Mouse (Mus musculus) thymus, postnatal 25 days (tissue): ENCODE measurements around the gene Slc27a1.

Experiments
- DNase-seq: peaks from one replicate; pipeline ENCODE4 v3.0.0; 2022

The Slc27a1 gene

DNA sequence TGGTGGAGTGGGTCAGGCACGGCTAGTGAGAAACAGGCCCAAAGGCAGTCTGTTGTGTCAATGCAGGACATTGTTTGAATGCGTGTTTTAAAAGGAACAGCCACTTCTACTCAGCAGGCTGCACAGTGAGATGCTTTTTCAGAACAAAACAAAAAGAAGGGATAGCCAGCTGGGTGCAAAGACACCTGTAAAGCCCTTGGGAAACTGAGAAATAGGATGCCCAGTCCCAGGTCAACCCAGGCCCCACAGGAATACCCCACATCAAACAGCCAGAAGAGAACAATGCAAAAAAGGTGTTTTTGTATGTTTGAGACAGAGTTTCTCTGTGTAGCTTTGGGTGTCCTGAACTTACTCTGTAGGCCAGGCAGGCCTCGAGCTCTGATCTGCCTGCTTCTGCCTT, 20.1 kb downstream of the Slc27a1 start:
- DNase-seq = no peak

GRCm38 (mm10) chr8:71591017-71591416, 22.3 kb downstream of the Slc27a1 start:
- DNase-seq = no peak

GRCm38 (mm10) chr8:71591471-71592373, 23.0 kb downstream of the Slc27a1 start, which contains the start of gene Pgls:
TSS of gene Pgls (plus strand) at chr8:71592176.
- peak; percentile 96 for DNase-seq

GRCm38 (mm10) chr8:71592374-71593170, 23.9 kb downstream of the Slc27a1 start:
- peak; percentile 82 for DNase-seq

- DNase-seq = no peak
Measured at GRCm38 (mm10) chr8:71593556-71594323, 25.1 kb downstream of the Slc27a1 start.

DNA sequence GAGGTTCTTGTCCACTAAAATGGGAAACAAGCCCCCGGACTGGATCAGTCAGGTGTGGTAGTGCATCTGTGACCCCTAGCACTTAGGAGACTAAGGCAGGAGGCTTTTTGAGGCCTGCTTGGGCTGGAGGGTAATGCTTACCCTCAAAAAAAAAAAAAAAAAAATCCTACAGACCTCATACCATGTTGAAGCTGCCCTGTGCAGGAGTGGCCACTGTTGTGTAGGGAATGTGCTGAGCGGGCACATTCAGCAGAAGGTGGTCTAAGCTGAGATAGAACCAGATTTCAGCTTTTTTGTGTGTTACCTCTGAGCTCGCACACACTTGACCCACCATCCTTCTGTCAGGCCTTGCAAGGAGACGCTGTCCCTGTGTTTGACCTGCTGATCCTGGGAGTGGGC, 25.6 kb downstream of the Slc27a1 start:
- DNase-seq = no peak

DNA sequence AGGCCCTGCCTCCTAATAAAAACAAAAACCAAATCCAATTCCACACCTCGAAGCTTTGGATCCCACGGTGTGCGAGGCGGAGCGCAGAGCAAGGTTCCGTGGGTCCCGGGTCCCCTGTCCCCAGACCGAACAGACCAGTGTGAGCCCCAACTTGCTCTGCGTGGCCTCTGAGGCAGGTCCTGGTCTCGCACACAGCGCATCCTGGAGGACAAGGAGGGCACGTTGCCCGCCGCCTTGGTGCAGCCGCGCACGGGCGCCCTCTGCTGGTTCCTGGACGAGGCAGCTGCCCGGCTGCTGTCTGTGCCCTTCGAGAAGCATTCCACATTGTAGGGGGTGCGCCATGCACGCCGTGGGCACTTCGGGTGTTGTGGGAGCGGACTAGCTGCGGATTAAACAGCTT, 27.2 kb downstream of the Slc27a1 start:
- peak; percentile 94 for DNase-seq

DNA sequence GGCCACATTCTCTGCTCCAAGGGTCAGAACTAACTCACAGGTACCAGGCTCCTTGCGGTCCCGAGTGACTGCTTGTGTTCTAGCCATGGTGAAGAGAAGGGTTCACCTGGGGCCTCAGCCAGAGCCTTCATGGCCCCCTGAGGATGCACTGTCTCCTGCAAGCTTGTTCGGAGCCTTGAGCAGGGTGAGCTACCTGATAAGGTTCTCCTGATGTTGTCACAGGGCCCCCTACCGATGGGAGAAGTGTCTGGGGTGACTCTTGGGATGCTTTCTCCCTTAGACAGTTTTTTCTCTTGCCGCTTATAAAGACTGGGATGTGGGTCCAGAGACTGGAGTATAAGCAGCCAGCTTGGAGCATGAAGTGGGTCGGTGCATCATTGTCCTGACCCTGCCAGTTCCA, 27.7 kb downstream of the Slc27a1 start:
- no peak for DNase-seq

DNA sequence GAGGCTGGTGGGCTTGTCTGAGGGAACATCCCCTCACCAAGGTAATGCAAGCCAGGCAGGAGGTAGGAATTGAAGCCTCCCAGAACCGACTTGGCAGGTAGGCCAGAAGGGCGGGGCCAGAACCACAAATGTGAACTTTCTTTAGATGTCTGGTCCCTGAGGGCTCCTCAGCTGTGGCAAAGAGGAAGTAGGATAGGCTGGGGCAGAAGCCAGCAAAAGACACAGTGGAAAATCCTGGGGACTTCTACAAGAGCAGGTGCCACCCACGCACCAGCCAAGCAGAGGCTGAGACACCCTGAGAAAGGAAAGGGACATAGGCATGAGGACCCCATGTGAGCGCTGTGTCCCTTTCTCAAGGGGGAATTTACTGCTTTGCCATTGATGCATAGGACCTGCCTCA, 28.1 kb downstream of the Slc27a1 start:
- DNase-seq = peak; percentile 36

DNA sequence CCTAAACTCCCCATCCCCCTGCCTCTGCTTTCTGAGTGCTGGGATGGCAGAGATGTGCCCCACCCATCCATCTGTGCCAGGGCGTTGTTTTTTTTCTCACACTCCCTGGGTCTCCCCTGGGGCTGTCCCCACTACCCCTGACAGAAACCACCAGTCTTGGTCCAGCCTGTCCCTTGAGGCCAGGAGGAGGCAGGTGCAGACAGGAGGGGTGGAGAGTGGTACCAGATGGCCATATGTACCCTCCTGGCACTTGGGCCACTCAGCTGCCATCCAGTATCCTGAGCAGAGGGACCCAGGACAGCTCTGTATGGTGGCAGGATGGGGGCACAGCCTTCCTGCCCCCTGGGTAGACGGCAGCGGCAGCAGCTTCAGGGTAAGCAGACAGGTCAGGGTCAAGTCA, 28.8 kb downstream of the Slc27a1 start, which contains the start of gene Fam129c:
Gene Fam129c (plus strand): TSS at position 198 of the 400 bp plus-strand sequence.
- no peak for DNase-seq

DNA sequence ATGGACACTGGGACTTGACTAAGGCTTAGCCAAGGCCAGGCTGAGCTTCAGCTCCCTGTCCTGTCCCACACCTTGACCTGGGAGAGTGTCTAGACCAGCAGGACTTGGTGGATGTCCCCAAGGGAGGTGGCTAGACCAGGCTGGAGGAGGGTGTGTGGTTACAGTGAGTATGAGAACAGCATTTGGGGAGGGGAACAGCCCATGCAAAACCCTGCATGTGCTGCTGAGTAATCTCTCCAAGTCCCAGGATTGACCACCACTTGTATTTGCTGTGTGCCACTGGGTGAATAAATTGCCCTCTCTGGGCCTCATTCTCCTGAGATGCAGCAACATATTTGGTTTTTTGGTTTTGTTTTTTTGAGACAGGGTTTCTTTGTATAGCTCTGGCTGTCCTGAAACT, 29.7 kb downstream of the Slc27a1 start:
- no peak for DNase-seq

DNA sequence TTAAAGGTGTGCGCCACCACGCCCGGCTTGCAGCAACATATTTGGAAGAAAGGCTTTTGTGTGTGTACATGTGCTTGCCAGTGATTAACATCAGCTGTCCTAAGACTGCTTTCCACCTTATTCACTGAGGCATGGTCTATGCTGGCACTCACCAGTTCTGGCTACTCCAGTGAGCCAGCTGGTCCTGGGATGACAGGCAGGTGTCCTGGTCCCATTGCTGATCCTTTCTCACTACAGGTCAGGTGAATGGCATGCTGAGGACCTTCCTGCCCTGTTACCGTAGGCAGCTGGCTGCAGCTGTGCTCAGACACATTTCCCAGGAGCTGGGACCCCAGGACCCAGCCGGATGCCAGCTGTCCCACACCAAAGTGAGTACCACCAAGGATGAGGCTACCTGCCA, 30.2 kb downstream of the Slc27a1 start:
- DNase-seq = no peak

DNA sequence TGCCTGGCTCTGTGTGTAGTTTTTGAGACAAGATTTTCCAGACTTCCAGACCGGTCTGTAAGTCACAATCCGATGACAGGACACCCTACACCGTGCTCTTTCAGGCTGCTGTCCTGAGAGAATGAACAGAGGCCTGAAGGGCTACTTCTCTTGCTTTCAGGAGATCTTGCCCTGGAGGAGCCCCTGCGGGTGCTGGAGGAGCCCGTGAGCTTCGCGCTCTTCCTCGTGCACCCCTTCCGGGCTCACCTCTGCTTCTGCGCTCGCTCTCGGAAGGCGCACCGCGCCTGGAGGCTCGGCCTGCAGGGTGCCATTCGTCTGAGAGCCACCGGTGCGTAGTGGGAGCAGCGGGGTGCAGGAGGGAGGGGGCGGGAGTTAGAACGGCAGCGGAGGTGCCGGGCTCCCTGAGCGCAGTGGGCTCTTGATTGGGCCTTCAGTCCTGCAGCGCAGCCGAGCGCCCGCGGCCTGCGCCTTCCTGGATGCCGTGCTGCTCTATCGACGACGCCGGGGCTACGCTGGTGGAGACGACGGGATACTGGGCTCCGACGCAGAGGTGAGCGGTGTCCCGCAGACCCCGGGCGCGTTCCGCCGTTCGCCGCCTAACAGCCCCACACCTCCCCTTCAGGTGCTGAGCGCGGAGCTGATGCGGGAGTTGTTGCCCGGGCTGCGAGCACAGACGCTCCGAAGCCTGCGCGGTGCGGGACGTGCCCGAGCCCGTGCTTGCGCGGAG, 33.4 kb downstream of the Slc27a1 start:
- DNase-seq = peak; percentile 64

- DNase-seq = no peak
Measured at GRCm38 (mm10) chr8:71602666-71603334, 34.1 kb downstream of the Slc27a1 start.

- DNase-seq = no peak
Measured at GRCm38 (mm10) chr8:71604021-71604420, 35.3 kb downstream of the Slc27a1 start.

- DNase-seq = peak; percentile 97
Measured at GRCm38 (mm10) chr8:71610822-71611651, 42.4 kb downstream of the Slc27a1 start, which contains the start of gene Colgalt1. TSS of gene Colgalt1 (plus strand) at chr8:71610998.

DNA sequence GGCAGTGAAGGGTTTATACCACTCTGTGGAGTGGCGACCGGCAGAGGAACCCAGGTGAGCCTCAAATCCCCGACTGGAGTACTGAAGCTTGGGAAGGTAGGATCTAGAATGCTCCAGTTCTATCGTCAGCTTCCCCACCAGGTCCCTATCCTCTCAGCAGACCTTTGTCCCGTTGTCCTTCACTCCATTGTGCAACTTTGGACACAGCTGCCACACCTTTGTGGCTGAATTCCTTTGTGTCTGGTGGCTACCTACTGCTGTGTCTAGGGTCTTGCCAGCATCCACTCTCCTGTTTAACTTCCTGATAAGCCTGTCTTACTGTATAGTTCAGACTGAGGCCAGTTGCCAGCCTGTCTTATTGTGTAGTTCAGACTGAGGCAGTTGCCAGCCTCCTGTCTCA, 43.5 kb downstream of the Slc27a1 start:
- DNase-seq = no peak

GRCm38 (mm10) chr8:71613418-71613817, 44.7 kb downstream of the Slc27a1 start:
- no peak for DNase-seq

DNA sequence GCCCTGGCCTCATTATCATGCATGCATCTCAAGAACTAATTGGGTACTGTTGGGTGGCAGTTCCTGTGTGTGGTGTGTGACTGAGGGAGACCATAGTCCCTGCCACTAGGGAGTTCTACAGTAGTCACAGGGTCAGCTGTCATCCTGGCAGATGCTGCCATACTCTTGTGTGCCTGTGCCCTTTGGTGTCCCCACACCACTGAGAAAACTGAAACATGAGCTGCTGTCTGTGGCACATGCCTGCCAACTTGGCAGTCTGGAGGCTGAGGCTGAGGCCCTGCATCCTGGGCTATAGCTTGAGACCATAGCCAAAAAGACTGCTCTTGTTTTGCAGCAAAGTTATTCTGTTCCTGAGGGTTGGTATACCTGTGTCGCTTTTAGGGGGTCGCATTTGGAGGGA, 51.1 kb downstream of the Slc27a1 start:
- DNase-seq = no peak

DNA sequence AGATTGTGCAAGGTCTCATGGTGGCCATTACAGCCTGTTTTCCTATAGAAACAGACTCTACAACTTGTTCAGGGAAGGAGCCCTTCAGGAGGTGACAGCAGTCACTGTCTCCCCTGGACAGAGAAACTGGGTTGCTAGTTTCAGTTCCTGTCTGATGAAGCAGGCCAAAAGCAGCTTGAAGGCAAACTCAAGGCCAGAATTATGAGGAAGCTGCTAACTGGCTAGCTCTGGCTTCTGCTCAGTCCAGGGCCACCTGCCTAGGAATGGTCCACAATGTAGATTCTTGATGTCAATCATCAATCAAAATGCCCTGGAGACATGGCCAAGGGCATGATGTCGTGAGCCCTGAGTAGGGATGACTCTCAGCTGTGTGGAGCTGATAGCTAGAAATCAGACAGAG, 56.4 kb downstream of the Slc27a1 start:
- DNase-seq = no peak

DNA sequence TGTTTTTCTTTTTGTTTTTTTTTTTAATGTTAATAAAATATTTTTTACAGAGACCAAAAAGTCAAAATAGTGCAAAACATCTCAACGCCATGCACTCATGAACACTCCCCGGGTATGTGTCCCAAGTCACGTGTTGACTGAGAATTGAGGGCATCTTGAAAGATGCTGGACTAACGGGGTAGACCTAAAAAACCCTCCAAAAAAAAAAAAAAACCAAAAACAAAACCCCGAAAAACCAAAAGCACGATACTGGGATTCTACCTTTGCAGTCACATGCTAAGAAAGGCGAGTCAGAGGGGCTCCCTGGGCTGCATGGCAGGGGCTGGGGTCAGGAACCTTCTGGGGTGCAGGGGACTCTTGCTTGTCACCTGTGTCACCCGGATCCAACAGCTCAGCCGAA, 58.1 kb downstream of the Slc27a1 start:
- DNase-seq = no peak
